Mouse (Mus musculus) forebrain, embryonic 13.5 days (tissue): ENCODE measurements around the gene Mark2. TPM values are rescaled to one million over a fixed set of nuclear protein-coding genes. Genes with fewer than 3 reads are reported as not detected.
A peak's percentile ranks its signal among the peaks of the same experiment; 100 is the strongest.

ENCODE experiments used
- ATAC-seq: fragments of 200-750 bp; cut with Nextera tagmentation; 2 replicates; pipeline ENCODE4 v1.8.0; 2017
- H3K27ac ChIP-seq: fragments of 300-500 bp; sonication (generic); 2 replicates; pipeline ENCODE4 v1.5.1; 2015; ENCODE audit warnings: inconsistent platforms, mild to moderate bottlenecking, moderate library complexity
- H3K27me3 ChIP-seq: fragments of 300-500 bp; sonication (generic); 2 replicates; pipeline ENCODE4 v1.6.1; 2015; ENCODE audit warnings: mild to moderate bottlenecking, inconsistent platforms
- H3K36me3 ChIP-seq: fragments of 300-500 bp; sonication (generic); 2 replicates; pipeline ENCODE4 v1.6.1; 2015; ENCODE audit warnings: mild to moderate bottlenecking, inconsistent platforms; ENCODE audit not compliant: poor library complexity, severe bottlenecking
- H3K4me1 ChIP-seq: fragments of 300-500 bp; sonication (generic); 2 replicates; pipeline ENCODE4 v1.6.1; 2015; ENCODE audit warnings: inconsistent platforms
- H3K4me2 ChIP-seq: fragments of 300-500 bp; sonication (generic); 2 replicates; pipeline ENCODE4 v1.6.1; 2015; ENCODE audit warnings: inconsistent platforms, mild to moderate bottlenecking, moderate library complexity
- H3K4me3 ChIP-seq: fragments of 300-500 bp; sonication (generic); 2 replicates; pipeline ENCODE4 v1.5.1; 2015; ENCODE audit warnings: mild to moderate bottlenecking, inconsistent platforms
- H3K9ac ChIP-seq: fragments of 300-500 bp; sonication (generic); 2 replicates; pipeline ENCODE4 v1.6.1; 2015; ENCODE audit warnings: mild to moderate bottlenecking, inconsistent platforms
- H3K9me3 ChIP-seq: fragments of 300-500 bp; sonication (generic); replicated peaks from 2 replicates; pipeline ENCODE4 v1.6.1; 2016; ENCODE audit warnings: inconsistent platforms
- WGBS: fragments of 180-500 bp; shearing (Covaris S2); methylation state at CpG from one replicate; pipeline ENCODE4 v1.1.7; 2015; 5-methylcytosine and 5-hydroxymethylcytosine counted together
- polyA plus RNA-seq: library from polyadenylated mRNA; unstranded; fragments of >200 nt; fragmentation: Nextera tagmentation; extraction: Ambion mirVana; gene quantifications from 2 replicates; pipeline ENCODE4 v1.2.1, GENCODE M21; 2015

Gene Mark2
- polyA plus RNA-seq, 1 experiment from 2014 or later: 38.3 TPM

GRCm38 (mm10) chr19:7269290-7270044, 72.2 kb downstream of the Mark2 start:
- H3K4me3 ChIP-seq: peak overlapping the region; percentile 91
- ATAC-seq: no peak
- 9% methylated on average over 11 of the region's 11 CpGs for WGBS
- H3K9me3 ChIP-seq: no peaks in the 10 kb centered on the region
- H3K27ac ChIP-seq: peak overlapping the region; percentile 100
- peak overlapping the region; percentile 98 for H3K9ac ChIP-seq
- peak overlapping the region; percentile 77 for H3K4me2 ChIP-seq
- peaks cover 80% of the 10 kb centered on the region for H3K4me1 ChIP-seq
- peaks cover 47% of the 10 kb centered on the region for H3K36me3 ChIP-seq
- H3K27me3 ChIP-seq: no peaks in the 10 kb centered on the region

GRCm38 (mm10) chr19:7268722-7269090, 73.0 kb downstream of the Mark2 start:
- no peaks in the 10 kb centered on the region for H3K27me3 ChIP-seq
- no peaks in the 10 kb centered on the region for H3K9me3 ChIP-seq
- H3K4me3 ChIP-seq: peak overlapping the region; percentile 91
- H3K27ac ChIP-seq: peak overlapping the region; percentile 100
- under 1% methylated on average over 28 of the region's 30 CpGs for WGBS
- peak overlapping the region; percentile 77 for H3K4me2 ChIP-seq
- H3K36me3 ChIP-seq: peaks cover 39% of the 10 kb centered on the region
- H3K4me1 ChIP-seq: peaks cover 75% of the 10 kb centered on the region
- H3K9ac ChIP-seq: peak overlapping the region; percentile 98
- peak; percentile 20 for ATAC-seq

GRCm38 (mm10) chr19:7267781-7268721, 73.6 kb downstream of the Mark2 start:
- Histone ChIP-seq H3K27ac (peak overlapping the region; percentile 100), H3K4me1 (peaks cover 74% of the 10 kb centered on the region), H3K9me3 (no peaks in the 10 kb centered on the region), H3K4me2 (peak overlapping the region; percentile 77), H3K27me3 (no peaks in the 10 kb centered on the region), H3K36me3 (peaks cover 33% of the 10 kb centered on the region), H3K4me3 (peak overlapping the region; percentile 91), H3K9ac (peak overlapping the region; percentile 98)
- under 1% methylated on average over 39 of the region's 97 CpGs for WGBS
- ATAC-seq: peak; percentile 51

GRCm38 (mm10) chr19:7267091-7267741, 74.4 kb downstream of the Mark2 start, which contains the start of gene Rcor2:
Rcor2 (plus strand) TSS chr19:7267325.
- WGBS: 0% methylated on average over 27 of the region's 28 CpGs
- H3K36me3 ChIP-seq: peaks cover 24% of the 10 kb centered on the region
- no peaks in the 10 kb centered on the region for H3K27me3 ChIP-seq
- peak; percentile 76 for ATAC-seq
- peak within 1 kb of the TSS; percentile 91 for H3K4me3 ChIP-seq
- peak within 1 kb of the TSS; percentile 77 for H3K4me2 ChIP-seq
- H3K9ac ChIP-seq: peak within 1 kb of the TSS; percentile 98
- 0 out of 2 replicates have a peak, but pooled peaks cover 4% of the 10 kb centered on the region for H3K9me3 ChIP-seq
- peaks cover 70% of the 10 kb centered on the region for H3K4me1 ChIP-seq
- peak within 1 kb of the TSS; percentile 100 for H3K27ac ChIP-seq

- 22% methylated on average over 4 of the region's 4 CpGs for WGBS
- peaks cover 62% of the 10 kb centered on the region for H3K4me1 ChIP-seq
- ATAC-seq: peak; percentile 6; the same call in 1 of the 2 replicates
- peak overlapping the region; percentile 98 for H3K9ac ChIP-seq
- no peaks in the 10 kb centered on the region for H3K27me3 ChIP-seq
- H3K9me3 ChIP-seq: 0 out of 2 replicates have a peak, but pooled peaks cover 4% of the 10 kb centered on the region
- H3K4me2 ChIP-seq: peak overlapping the region; percentile 77
- H3K27ac ChIP-seq: peak overlapping the region; percentile 100
- peaks cover 16% of the 10 kb centered on the region for H3K36me3 ChIP-seq
- H3K4me3 ChIP-seq: peak overlapping the region; percentile 91
Measured at GRCm38 (mm10) chr19:7266421-7266831, 75.2 kb downstream of the Mark2 start.

GRCm38 (mm10) chr19:7265478-7266191, 76.0 kb downstream of the Mark2 start:
- Histone ChIP-seq H3K4me3 (peak overlapping the region; percentile 91; the same call in 1 of the 2 replicates), H3K4me2 (peak overlapping the region; percentile 77), H3K36me3 (peaks cover 8% of the 10 kb centered on the region), H3K27ac (peak overlapping the region; percentile 100), H3K4me1 (peaks cover 54% of the 10 kb centered on the region), H3K27me3 (no peaks in the 10 kb centered on the region), H3K9me3 (0 out of 2 replicates have a peak, but pooled peaks cover 4% of the 10 kb centered on the region), H3K9ac (peak overlapping the region; percentile 98)
- WGBS: 7% methylated on average over 14 of the region's 14 CpGs
- peak; percentile 31; the same call in 1 of the 2 replicates for ATAC-seq

GRCm38 (mm10) chr19:7264766-7265331, 76.8 kb downstream of the Mark2 start:
- Histone ChIP-seq H3K4me3 (0 out of 2 replicates have a peak overlapping the region, but pooled peaks have one; percentile 6), H3K36me3 (0 out of 2 replicates have a peak, but pooled peaks cover under 1% of the 10 kb centered on the region), H3K4me1 (peaks cover 46% of the 10 kb centered on the region), H3K9ac (peak overlapping the region; percentile 98), H3K4me2 (peak overlapping the region; percentile 40), H3K27me3 (no peaks in the 10 kb centered on the region), H3K9me3 (0 out of 2 replicates have a peak, but pooled peaks cover 4% of the 10 kb centered on the region), H3K27ac (peak overlapping the region; percentile 100)
- ATAC-seq: no peak
- 6% methylated on average over 5 of the region's 6 CpGs for WGBS

GRCm38 (mm10) chr19:7264088-7264765, 77.4 kb downstream of the Mark2 start:
- Histone ChIP-seq H3K9me3 (0 out of 2 replicates have a peak, but pooled peaks cover 4% of the 10 kb centered on the region), H3K36me3 (no peaks in the 10 kb centered on the region), H3K4me3 (no peak overlapping the region), H3K4me2 (peak overlapping the region; percentile 40), H3K27ac (peak overlapping the region; percentile 100), H3K27me3 (no peaks in the 10 kb centered on the region), H3K9ac (0 out of 2 replicates have a peak overlapping the region, but pooled peaks have one; percentile 98), H3K4me1 (peaks cover 40% of the 10 kb centered on the region)
- ATAC-seq: no peak
- WGBS: 12% methylated on average over 9 of the region's 9 CpGs

GRCm38 (mm10) chr19:7262592-7262991, 79.1 kb downstream of the Mark2 start:
- H3K27me3 ChIP-seq: no peaks in the 10 kb centered on the region
- H3K27ac ChIP-seq: no peak overlapping the region
- H3K9ac ChIP-seq: no peak overlapping the region
- 0 out of 2 replicates have a peak, but pooled peaks cover 4% of the 10 kb centered on the region for H3K9me3 ChIP-seq
- peaks cover 35% of the 10 kb centered on the region for H3K4me1 ChIP-seq
- ATAC-seq: no peak
- H3K4me3 ChIP-seq: no peak overlapping the region
- H3K4me2 ChIP-seq: no peak overlapping the region
- H3K36me3 ChIP-seq: no peaks in the 10 kb centered on the region
- WGBS: 91% methylated on average over 1 of the region's 1 CpGs

GRCm38 (mm10) chr19:7261964-7262363, 79.7 kb downstream of the Mark2 start:
- no peak overlapping the region for H3K4me2 ChIP-seq
- 0 out of 2 replicates have a peak, but pooled peaks cover 4% of the 10 kb centered on the region for H3K9me3 ChIP-seq
- H3K4me3 ChIP-seq: no peak overlapping the region
- no peak overlapping the region for H3K9ac ChIP-seq
- peaks cover 28% of the 10 kb centered on the region for H3K4me1 ChIP-seq
- H3K27me3 ChIP-seq: no peaks in the 10 kb centered on the region
- no peak for ATAC-seq
- WGBS: 96% methylated on average over 3 of the region's 3 CpGs
- H3K36me3 ChIP-seq: no peaks in the 10 kb centered on the region
- H3K27ac ChIP-seq: no peak overlapping the region
